Mouse (Mus musculus) lung, embryonic 16.5 days (tissue): ENCODE measurements around the gene Atp6v0c. TPM values are rescaled to one million over a fixed set of nuclear protein-coding genes. Genes with fewer than 3 reads are reported as not detected.

Experiments used
- ATAC-seq: fragments of 200-750 bp; cut with Nextera tagmentation; 2 replicates; pipeline ENCODE4 v1.8.0; 2017; ENCODE audit warnings: low read depth, mild to moderate bottlenecking, moderate library complexity
- H3K27ac ChIP-seq: fragments of 300-500 bp; sonication (generic); 2 replicates; pipeline ENCODE4 v1.5.1; 2014; ENCODE audit warnings: mild to moderate bottlenecking, control low read depth, low read length
- H3K27me3 ChIP-seq: fragments of 300-500 bp; sonication (generic); 2 replicates; pipeline ENCODE4 v1.6.1; 2014; ENCODE audit warnings: low read depth, low read length, mixed read lengths; ENCODE audit not compliant: control insufficient read depth, insufficient read depth
- H3K36me3 ChIP-seq: fragments of 300-500 bp; sonication (generic); 2 replicates; pipeline ENCODE4 v1.6.1; 2014; ENCODE audit warnings: low read length; ENCODE audit not compliant: control insufficient read depth, insufficient read depth
- H3K4me1 ChIP-seq: fragments of 300-500 bp; sonication (generic); replicated peaks from 2 replicates; pipeline ENCODE4 v1.6.1; 2014; ENCODE audit warnings: low read length, mixed read lengths; ENCODE audit not compliant: control insufficient read depth, insufficient read depth
- H3K4me2 ChIP-seq: fragments of 300-500 bp; sonication (generic); 2 replicates; pipeline ENCODE4 v1.6.1; 2014; ENCODE audit warnings: low read depth, low read length, control low read depth
- H3K4me3 ChIP-seq: fragments of 300-500 bp; sonication (generic); 2 replicates; pipeline ENCODE4 v1.5.1; 2014; ENCODE audit warnings: mild to moderate bottlenecking, low read length, control low read depth
- H3K9ac ChIP-seq: fragments of 300-500 bp; sonication (generic); 2 replicates; pipeline ENCODE4 v1.6.1; 2014; ENCODE audit warnings: low read length, control low read depth
- H3K9me3 ChIP-seq: fragments of 300-500 bp; sonication (generic); 2 replicates; pipeline ENCODE4 v1.6.1; 2016; ENCODE audit warnings: low read length; ENCODE audit not compliant: control insufficient read depth
- WGBS: fragments of 180-500 bp; shearing (Covaris S2); extraction: QIAGEN DNeasy Blood & Tissue Kit; methylation state at CpG from one replicate; pipeline ENCODE4 v1.1.7; 2014; 5-methylcytosine and 5-hydroxymethylcytosine counted together
- polyA plus RNA-seq: library from polyadenylated mRNA; unstranded; fragments of >200 nt; fragmentation: Nextera tagmentation; extraction: Ambion mirVana; gene quantifications from 2 replicates; pipeline ENCODE4 v1.2.1, GENCODE M21; 2015

Gene Atp6v0c
- polyA plus RNA-seq, 1 experiment from 2014 or later = 462 TPM

DNA sequence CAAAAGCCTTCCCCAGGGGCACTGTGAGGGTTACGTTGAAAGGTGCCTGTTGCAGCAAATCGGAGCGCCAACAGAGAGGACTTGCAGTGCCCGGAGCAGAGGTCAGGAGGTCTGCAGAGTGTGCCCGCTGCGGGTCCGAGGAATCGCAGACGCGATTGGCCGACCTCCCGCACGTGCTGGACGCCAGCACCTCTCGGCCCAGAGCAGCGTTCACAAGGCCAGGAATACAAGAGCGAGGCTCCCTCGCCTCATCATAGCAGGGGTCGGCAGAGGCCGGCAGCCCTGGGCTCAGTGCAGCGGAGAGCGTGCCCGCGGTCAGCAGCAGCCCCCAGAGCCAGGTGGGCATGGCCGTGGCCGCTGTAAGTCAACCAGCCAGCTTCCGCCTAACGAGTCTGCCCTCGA, 39.1 kb upstream of the Atp6v0c start:
- ATAC-seq = peak; percentile 2; the same call in 1 of the 2 replicates
- no peaks in the 10 kb centered on the region for H3K36me3 ChIP-seq
- H3K4me1 ChIP-seq = peaks cover 63% of the 10 kb centered on the region
- H3K4me3 ChIP-seq = peak overlapping the region; percentile 72
- H3K9me3 ChIP-seq = no peaks in the 10 kb centered on the region
- peaks cover 21% of the 10 kb centered on the region for H3K27me3 ChIP-seq
- peak overlapping the region; percentile 77 for H3K9ac ChIP-seq
- WGBS = 3% methylated on average over 29 of the region's 29 CpGs
- peak overlapping the region; percentile 96 for H3K4me2 ChIP-seq
- peak overlapping the region; percentile 87 for H3K27ac ChIP-seq

DNA sequence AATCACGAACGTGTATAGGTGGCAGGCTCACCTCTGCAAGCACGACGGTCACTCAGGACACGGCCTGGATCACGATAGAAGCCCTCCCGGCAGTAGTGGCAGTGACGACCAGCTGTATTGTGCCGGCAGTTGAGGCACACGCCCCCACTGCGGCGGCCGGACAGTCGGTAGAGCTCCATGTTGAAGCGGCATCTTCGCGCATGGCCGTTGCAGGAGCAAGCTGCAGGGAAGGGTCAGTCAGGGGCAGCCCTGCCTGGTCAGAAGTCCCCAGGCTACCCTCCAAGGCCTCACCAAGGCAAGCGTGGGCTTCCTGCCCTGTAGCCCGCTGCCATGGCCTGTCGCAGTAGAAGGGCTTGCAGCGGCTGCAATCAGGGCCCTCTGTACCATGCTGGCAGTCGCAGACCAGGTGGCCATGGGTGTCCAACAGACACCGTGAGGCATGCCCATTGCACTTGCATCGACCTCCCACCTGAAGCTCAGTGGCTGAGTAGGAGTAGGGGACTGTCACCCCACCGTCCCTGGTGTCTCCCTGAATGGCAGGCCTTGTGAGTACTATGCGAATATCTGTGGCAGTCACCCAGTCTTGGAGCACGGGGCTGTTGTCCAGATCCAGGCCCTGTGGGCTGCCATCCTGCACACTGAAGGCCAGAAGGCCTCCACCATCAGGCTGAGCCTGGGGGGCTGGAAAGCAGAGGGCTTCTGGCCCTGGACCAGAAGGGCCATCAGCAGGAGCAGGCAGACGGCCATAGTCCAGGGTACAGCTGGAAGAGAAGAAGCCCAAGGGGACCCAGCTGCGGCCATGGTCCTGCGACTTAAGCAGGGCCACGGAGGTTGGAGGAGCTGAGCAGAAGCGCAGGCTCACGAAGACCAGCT, 38.5 kb upstream of the Atp6v0c start:
- Histone ChIP-seq H3K36me3 (no peaks in the 10 kb centered on the region), H3K27ac (peak overlapping the region; percentile 87), H3K9ac (peak overlapping the region; percentile 77), H3K4me2 (peak overlapping the region; percentile 96), H3K4me3 (peak overlapping the region; percentile 72), H3K4me1 (peaks cover 63% of the 10 kb centered on the region), H3K9me3 (no peaks in the 10 kb centered on the region), H3K27me3 (peaks cover 21% of the 10 kb centered on the region)
- no peak for ATAC-seq
- 55% methylated on average over 34 of the region's 34 CpGs for WGBS

DNA sequence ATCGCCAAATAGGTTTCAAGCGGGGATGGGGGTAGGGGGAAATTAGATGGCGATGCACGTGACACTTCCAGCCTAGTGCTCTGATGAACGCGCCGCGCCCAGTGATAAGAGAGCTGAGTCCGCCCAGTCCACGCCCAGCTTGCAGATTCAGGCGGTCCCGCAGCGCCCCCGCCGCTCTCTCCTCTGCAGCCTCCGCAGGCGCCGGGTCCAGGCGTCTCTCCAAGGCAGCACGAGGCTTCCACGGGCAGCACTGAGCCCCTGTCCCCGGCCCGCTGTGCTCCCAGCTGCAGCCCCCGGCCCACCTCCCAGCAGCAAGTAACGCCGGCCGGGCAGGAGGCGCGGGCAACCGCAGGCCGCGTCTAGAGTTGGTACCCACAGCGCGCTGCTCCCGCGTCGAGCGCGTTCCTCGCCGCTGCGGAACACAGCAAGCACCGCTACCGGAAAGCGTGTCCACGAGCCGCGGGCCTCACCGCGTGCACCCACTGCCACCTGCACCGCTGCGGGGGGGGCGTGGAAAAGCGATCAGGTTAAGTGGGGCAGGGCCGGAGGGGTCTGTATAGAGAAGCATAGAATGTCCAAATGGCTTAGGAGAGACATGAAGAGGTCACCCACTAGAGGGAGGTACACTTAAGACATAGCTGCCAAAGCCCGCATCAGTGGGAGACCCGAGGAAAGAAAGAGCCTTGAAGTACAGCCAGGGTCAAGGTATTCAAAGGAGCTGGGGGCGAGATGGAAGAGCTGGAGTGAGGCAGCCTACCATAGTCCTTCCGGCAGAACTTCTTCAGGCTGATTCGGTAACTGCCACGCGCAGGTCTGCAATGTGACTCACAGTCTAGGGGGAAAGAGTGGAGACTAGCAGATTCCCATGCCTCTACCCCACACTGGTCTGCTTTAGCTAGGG, 37.2 kb upstream of the Atp6v0c start:
- H3K27ac ChIP-seq = no peak overlapping the region
- H3K36me3 ChIP-seq = no peaks in the 10 kb centered on the region
- H3K4me3 ChIP-seq = peak overlapping the region; percentile 72
- peak overlapping the region; percentile 96 for H3K4me2 ChIP-seq
- WGBS = 5% methylated on average over 61 of the region's 62 CpGs
- H3K4me1 ChIP-seq = peaks cover 55% of the 10 kb centered on the region
- peak overlapping the region; percentile 63 for H3K9ac ChIP-seq
- peak; percentile 32 for ATAC-seq
- peaks cover 21% of the 10 kb centered on the region for H3K27me3 ChIP-seq
- H3K9me3 ChIP-seq = no peaks in the 10 kb centered on the region

GRCm38 (mm10) chr17:24205908-24206361, 36.4 kb upstream of the Atp6v0c start:
- Histone ChIP-seq H3K9ac (peak overlapping the region; percentile 79), H3K36me3 (no peaks in the 10 kb centered on the region), H3K9me3 (no peaks in the 10 kb centered on the region), H3K27ac (peak overlapping the region; percentile 4; the same call in 1 of the 2 replicates), H3K4me1 (peaks cover 50% of the 10 kb centered on the region), H3K27me3 (peaks cover 21% of the 10 kb centered on the region), H3K4me2 (peak overlapping the region; percentile 96), H3K4me3 (peak overlapping the region; percentile 72)
- peak; percentile 25 for ATAC-seq
- WGBS = 5% methylated on average over 15 of the region's 15 CpGs

DNA sequence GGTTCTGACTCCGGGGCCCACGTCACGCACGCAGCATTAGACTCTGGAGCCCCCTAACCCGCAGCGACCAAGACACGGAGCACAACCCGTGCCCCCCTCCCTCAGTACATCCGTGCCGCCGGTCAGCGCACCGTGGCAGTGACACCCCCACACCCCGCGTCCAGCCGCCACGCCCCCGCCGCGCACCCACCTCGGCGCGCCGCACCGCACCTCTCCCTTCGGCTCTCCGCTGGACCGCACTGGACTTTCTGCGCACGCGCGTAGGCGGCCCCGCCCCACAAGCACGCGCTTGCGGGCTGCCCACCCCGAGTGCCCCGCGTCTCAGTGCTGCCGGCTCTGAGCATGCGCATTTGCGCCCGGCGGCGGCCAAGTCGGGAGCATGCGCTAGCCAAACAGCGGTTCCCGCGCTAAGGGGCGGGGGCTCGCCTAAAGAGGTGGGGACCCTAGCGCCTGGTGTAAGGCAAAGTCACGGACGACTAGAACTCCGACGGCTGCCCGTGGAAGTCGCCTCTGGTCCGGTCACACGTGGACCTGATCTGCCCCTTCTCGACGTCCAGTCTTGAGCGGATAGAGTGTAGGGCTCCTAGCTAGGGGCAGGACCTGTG, 35.9 kb upstream of the Atp6v0c start, which contains the start of gene Tbc1d24:
TSS of gene Tbc1d24 (minus strand) at position 279 of the 605 bp plus-strand sequence.
- peaks cover 48% of the 10 kb centered on the region for H3K4me1 ChIP-seq
- no peaks in the 10 kb centered on the region for H3K9me3 ChIP-seq
- peak; percentile 74 for ATAC-seq
- H3K4me2 ChIP-seq = peak within 1 kb of the TSS; percentile 96
- H3K4me3 ChIP-seq = peak within 1 kb of the TSS; percentile 72
- WGBS = under 1% methylated on average over 64 of the region's 65 CpGs
- H3K27me3 ChIP-seq = peaks cover 21% of the 10 kb centered on the region
- peak within 1 kb of the TSS; percentile 79 for H3K9ac ChIP-seq
- peak within 1 kb of the TSS; percentile 4; the same call in 1 of the 2 replicates for H3K27ac ChIP-seq
- no peaks in the 10 kb centered on the region for H3K36me3 ChIP-seq

DNA sequence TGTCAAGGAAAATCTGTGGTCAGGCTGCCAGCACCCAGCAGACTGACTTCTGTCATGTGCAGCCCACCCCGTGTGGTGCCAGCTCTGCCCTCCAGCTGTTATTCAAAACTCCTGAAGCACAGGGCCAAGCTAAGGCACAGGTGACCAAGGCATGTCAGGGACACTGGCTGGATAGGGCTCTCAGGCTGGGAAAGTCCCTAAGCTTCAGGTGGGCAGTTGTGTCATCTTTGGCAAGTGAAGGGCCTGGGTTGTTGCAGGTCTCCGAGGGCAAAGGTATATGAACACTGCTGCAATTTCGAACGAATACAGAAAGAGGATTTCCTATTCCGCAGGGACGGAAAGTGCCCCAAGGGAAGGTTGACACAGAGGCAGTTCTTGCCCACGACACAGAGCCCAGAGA, 35.3 kb upstream of the Atp6v0c start:
- H3K27ac ChIP-seq = no peak overlapping the region
- no peak for ATAC-seq
- H3K4me3 ChIP-seq = peak overlapping the region; percentile 72
- 3% methylated on average over 7 of the region's 7 CpGs for WGBS
- H3K4me2 ChIP-seq = peak overlapping the region; percentile 96
- H3K9ac ChIP-seq = peak overlapping the region; percentile 79
- H3K4me1 ChIP-seq = peaks cover 48% of the 10 kb centered on the region
- H3K27me3 ChIP-seq = peaks cover 21% of the 10 kb centered on the region
- H3K9me3 ChIP-seq = no peaks in the 10 kb centered on the region
- H3K36me3 ChIP-seq = no peaks in the 10 kb centered on the region

GRCm38 (mm10) chr17:24203611-24204534, 34.4 kb upstream of the Atp6v0c start:
- Histone ChIP-seq H3K36me3 (no peaks in the 10 kb centered on the region), H3K4me2 (peak overlapping the region; percentile 96), H3K27me3 (peaks cover 21% of the 10 kb centered on the region), H3K27ac (no peak overlapping the region), H3K9ac (no peak overlapping the region), H3K4me1 (peaks cover 42% of the 10 kb centered on the region), H3K9me3 (no peaks in the 10 kb centered on the region), H3K4me3 (no peak overlapping the region)
- WGBS = 50% methylated on average over 3 of the region's 3 CpGs
- no peak for ATAC-seq

DNA sequence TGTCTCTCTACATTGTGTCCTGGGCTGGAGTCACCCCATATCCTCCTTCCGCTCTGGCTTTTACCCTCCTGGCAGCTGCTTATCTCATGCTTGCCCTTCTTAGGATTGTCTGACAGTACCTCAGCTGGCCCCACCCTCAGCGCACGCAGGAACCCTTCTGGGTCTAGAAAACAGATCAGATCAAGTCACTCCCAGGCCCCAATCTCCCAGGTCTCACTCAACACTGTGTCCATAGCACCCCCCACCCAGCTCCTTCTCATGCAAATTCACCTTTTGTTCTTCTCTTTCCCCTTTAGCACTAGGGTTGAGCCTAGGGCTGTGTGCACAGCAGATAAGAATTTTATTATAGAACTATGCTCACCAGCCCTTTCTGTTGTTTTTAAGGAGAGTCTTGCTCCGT, 33.6 kb upstream of the Atp6v0c start:
- peaks cover 18% of the 10 kb centered on the region for H3K27me3 ChIP-seq
- H3K36me3 ChIP-seq = no peaks in the 10 kb centered on the region
- peaks cover 34% of the 10 kb centered on the region for H3K4me1 ChIP-seq
- ATAC-seq = no peak
- H3K4me3 ChIP-seq = no peak overlapping the region
- H3K9me3 ChIP-seq = no peaks in the 10 kb centered on the region
- H3K27ac ChIP-seq = no peak overlapping the region
- no peak overlapping the region for H3K9ac ChIP-seq
- 57% methylated on average over 4 of the region's 4 CpGs for WGBS
- no peak overlapping the region for H3K4me2 ChIP-seq
